Mouse (Mus musculus): ENCODE data around the gene Grwd1. TPM values are rescaled to one million over a fixed set of nuclear protein-coding genes. Genes with fewer than 3 reads are reported as not detected.
A peak's percentile ranks its signal among the peaks of the same experiment; 100 is the strongest.

Gene Grwd1
- polyA plus RNA-seq, 1 experiment from 2014 or later = 76.5 TPM

GRCm38 (mm10) chr7:45850661-45851060 is 19.9 kb upstream of the Grwd1 start:
- no peak overlapping the region for H3K4me3 ChIP-seq (ENCODE audit: low read depth, low read length)
- no peak for ATAC-seq (ENCODE audit: insufficient read depth, low FRiP score, low TSS enrichment)
- no peaks in the 10 kb centered on the region for H3K36me3 ChIP-seq (ENCODE audit: control insufficient read depth, insufficient read depth, low read length)
- H3K27me3 ChIP-seq (ENCODE audit: control insufficient read depth, insufficient read depth, low read length) = no peaks in the 10 kb centered on the region
- H3K27ac ChIP-seq (ENCODE audit: low read depth, low read length) = no peak overlapping the region
- 85% methylated on average over 3 of the region's 3 CpGs for WGBS
- no peak overlapping the region for H3K4me2 ChIP-seq (ENCODE audit: low read depth)
- no peak for DNase-seq (ENCODE audit: low spot score)
- no peaks in the 10 kb centered on the region for H3K9me3 ChIP-seq (ENCODE audit: control insufficient read depth, low read length)
- H3K4me1 ChIP-seq (ENCODE audit: control insufficient read depth, insufficient read depth, low read length) = no peaks in the 10 kb centered on the region
- H3K9ac ChIP-seq (ENCODE audit: low read length) = no peak overlapping the region

- Histone ChIP-seq H3K4me2 (ENCODE audit: low read depth) (no peak overlapping the region), H3K9ac (ENCODE audit: low read length) (peak overlapping the region; percentile 12; the same call in 1 of the 2 replicates), H3K27me3 (ENCODE audit: control insufficient read depth, insufficient read depth, low read length) (no peaks in the 10 kb centered on the region), H3K27ac (ENCODE audit: low read depth, low read length) (no peak overlapping the region), H3K4me3 (ENCODE audit: low read depth, low read length) (no peak overlapping the region), H3K4me1 (ENCODE audit: control insufficient read depth, insufficient read depth, low read length) (no peaks in the 10 kb centered on the region), H3K9me3 (ENCODE audit: control insufficient read depth, low read length) (no peaks in the 10 kb centered on the region), H3K36me3 (ENCODE audit: control insufficient read depth, insufficient read depth, low read length) (no peaks in the 10 kb centered on the region)
- 15% methylated on average over 6 of the region's 6 CpGs for WGBS
- DNase-seq (ENCODE audit: low spot score) (no peak), ATAC-seq (ENCODE audit: insufficient read depth, low FRiP score, low TSS enrichment) (no peak)
These were observed 17.8 kb upstream of the Grwd1 start for GRCm38 (mm10) chr7:45848447-45849027.

- no peak for ATAC-seq (ENCODE audit: insufficient read depth, low FRiP score, low TSS enrichment)
- Histone ChIP-seq H3K4me2 (ENCODE audit: low read depth) (no peak overlapping the region), H3K27me3 (ENCODE audit: control insufficient read depth, insufficient read depth, low read length) (no peaks in the 10 kb centered on the region)
These were observed 12.4 kb upstream of the Grwd1 start for GRCm38 (mm10) chr7:45842950-45843744.

GRCm38 (mm10) chr7:45833924-45834323 is 3.2 kb upstream of the Grwd1 start:
- H3K9me3 ChIP-seq (ENCODE audit: control insufficient read depth, low read length) = no peaks in the 10 kb centered on the region
- no peak overlapping the region for H3K27ac ChIP-seq (ENCODE audit: low read depth, low read length)
- H3K4me2 ChIP-seq (ENCODE audit: low read depth) = peak overlapping the region; percentile 27
- peaks cover 6% of the 10 kb centered on the region for H3K4me1 ChIP-seq (ENCODE audit: control insufficient read depth, insufficient read depth, low read length)
- no peak for DNase-seq (ENCODE audit: low spot score)
- peak overlapping the region; percentile 14; the same call in 1 of the 2 replicates for H3K9ac ChIP-seq (ENCODE audit: low read length)
- H3K36me3 ChIP-seq (ENCODE audit: control insufficient read depth, insufficient read depth, low read length) = peaks cover 3% of the 10 kb centered on the region; the same call in 1 of the 2 replicates
- WGBS = 3% methylated on average over 30 of the region's 31 CpGs
- H3K27me3 ChIP-seq (ENCODE audit: control insufficient read depth, insufficient read depth, low read length) = peaks cover 46% of the 10 kb centered on the region
- ATAC-seq (ENCODE audit: insufficient read depth, low FRiP score, low TSS enrichment) = no peak
- peak overlapping the region; percentile 29 for H3K4me3 ChIP-seq (ENCODE audit: low read depth, low read length)

More at GRCm38 (mm10) chr7:45842950-45843744, 12.4 kb upstream of the Grwd1 start:
- DNase-seq (ENCODE audit: low spot score) = no peak
- Histone ChIP-seq H3K4me3 (ENCODE audit: low read depth, low read length) (no peak overlapping the region), H3K9me3 (ENCODE audit: control insufficient read depth, low read length) (no peaks in the 10 kb centered on the region), H3K4me1 (ENCODE audit: control insufficient read depth, insufficient read depth, low read length) (no peaks in the 10 kb centered on the region), H3K9ac (ENCODE audit: low read length) (no peak overlapping the region), H3K27ac (ENCODE audit: low read depth, low read length) (no peak overlapping the region), H3K36me3 (ENCODE audit: control insufficient read depth, insufficient read depth, low read length) (no peaks in the 10 kb centered on the region)
- WGBS = 90% methylated on average over 10 of the region's 10 CpGs

- H3K27me3 ChIP-seq (ENCODE audit: control insufficient read depth, insufficient read depth, low read length) = peaks cover 46% of the 10 kb centered on the region
- peak overlapping the region; percentile 27 for H3K4me2 ChIP-seq (ENCODE audit: low read depth)
- ATAC-seq (ENCODE audit: insufficient read depth, low FRiP score, low TSS enrichment) (no peak), DNase-seq (ENCODE audit: low spot score) (no peak)
- no peaks in the 10 kb centered on the region for H3K9me3 ChIP-seq (ENCODE audit: control insufficient read depth, low read length)
- H3K27ac ChIP-seq (ENCODE audit: low read depth, low read length) = no peak overlapping the region
- H3K4me3 ChIP-seq (ENCODE audit: low read depth, low read length) = peak overlapping the region; percentile 29
- peaks cover 6% of the 10 kb centered on the region for H3K4me1 ChIP-seq (ENCODE audit: control insufficient read depth, insufficient read depth, low read length)
- WGBS = 2% methylated on average over 53 of the region's 86 CpGs
- no peak overlapping the region for H3K9ac ChIP-seq (ENCODE audit: low read length)
- peaks cover 5% of the 10 kb centered on the region for H3K36me3 ChIP-seq (ENCODE audit: control insufficient read depth, insufficient read depth, low read length)
These were observed 2.5 kb upstream of the Grwd1 start for GRCm38 (mm10) chr7:45833148-45833790.

GRCm38 (mm10) chr7:45832428-45832827 is 1.7 kb upstream of the Grwd1 start:
- Histone ChIP-seq H3K36me3 (ENCODE audit: control insufficient read depth, insufficient read depth, low read length) (peaks cover 10% of the 10 kb centered on the region), H3K27me3 (ENCODE audit: control insufficient read depth, insufficient read depth, low read length) (peaks cover 46% of the 10 kb centered on the region), H3K27ac (ENCODE audit: low read depth, low read length) (no peak overlapping the region), H3K4me1 (ENCODE audit: control insufficient read depth, insufficient read depth, low read length) (peaks cover 6% of the 10 kb centered on the region), H3K9me3 (ENCODE audit: control insufficient read depth, low read length) (no peaks in the 10 kb centered on the region), H3K9ac (ENCODE audit: low read length) (no peak overlapping the region), H3K4me2 (ENCODE audit: low read depth) (peak overlapping the region; percentile 27), H3K4me3 (ENCODE audit: low read depth, low read length) (peak overlapping the region; percentile 29; the same call in 1 of the 2 replicates)
- DNase-seq (ENCODE audit: low spot score) (no peak), ATAC-seq (ENCODE audit: insufficient read depth, low FRiP score, low TSS enrichment) (no peak)
- WGBS = 12% methylated on average over 28 of the region's 30 CpGs

- no peaks in the 10 kb centered on the region for H3K9me3 ChIP-seq (ENCODE audit: control insufficient read depth, low read length)
- H3K9ac ChIP-seq (ENCODE audit: low read length) = 0 out of 2 replicates have a peak overlapping the region, but pooled peaks have one; percentile 62
- peak overlapping the region; percentile 67; the same call in 1 of the 2 replicates for H3K4me2 ChIP-seq (ENCODE audit: low read depth)
- peak overlapping the region; percentile 89 for H3K4me3 ChIP-seq (ENCODE audit: low read depth, low read length)
- peaks cover 6% of the 10 kb centered on the region for H3K4me1 ChIP-seq (ENCODE audit: control insufficient read depth, insufficient read depth, low read length)
- H3K27ac ChIP-seq (ENCODE audit: low read depth, low read length) = peak overlapping the region; percentile 61; the same call in 1 of the 2 replicates
- H3K36me3 ChIP-seq (ENCODE audit: control insufficient read depth, insufficient read depth, low read length) = peaks cover 17% of the 10 kb centered on the region
- ATAC-seq (ENCODE audit: insufficient read depth, low FRiP score, low TSS enrichment) (peak; percentile 45; the same call in 1 of the 2 replicates), DNase-seq (ENCODE audit: low spot score) (no peak)
- peaks cover 46% of the 10 kb centered on the region for H3K27me3 ChIP-seq (ENCODE audit: control insufficient read depth, insufficient read depth, low read length)
- 18% methylated on average over 5 of the region's 5 CpGs for WGBS
These were observed 383 bp upstream of the Grwd1 start for GRCm38 (mm10) chr7:45831128-45831525.

GRCm38 (mm10) chr7:45826631-45827030 is 4.1 kb downstream of the Grwd1 start:
- H3K4me1 ChIP-seq (ENCODE audit: control insufficient read depth, insufficient read depth, low read length) = peaks cover 6% of the 10 kb centered on the region
- DNase-seq (ENCODE audit: low spot score) (no peak), ATAC-seq (ENCODE audit: insufficient read depth, low FRiP score, low TSS enrichment) (no peak)
- H3K9ac ChIP-seq (ENCODE audit: low read length) = no peak overlapping the region
- H3K27me3 ChIP-seq (ENCODE audit: control insufficient read depth, insufficient read depth, low read length) = peaks cover 3% of the 10 kb centered on the region
- H3K27ac ChIP-seq (ENCODE audit: low read depth, low read length) = no peak overlapping the region
- 88% methylated on average over 7 of the region's 7 CpGs for WGBS
- no peaks in the 10 kb centered on the region for H3K9me3 ChIP-seq (ENCODE audit: control insufficient read depth, low read length)
- peaks cover 28% of the 10 kb centered on the region for H3K36me3 ChIP-seq (ENCODE audit: control insufficient read depth, insufficient read depth, low read length)
- no peak overlapping the region for H3K4me3 ChIP-seq (ENCODE audit: low read depth, low read length)
- no peak overlapping the region for H3K4me2 ChIP-seq (ENCODE audit: low read depth)
